Mouse (Mus musculus): ENCODE results near the gene Trim2. TPM values are rescaled to one million over a fixed set of nuclear protein-coding genes. Genes with fewer than 3 reads are reported as not detected.
A peak's percentile ranks its signal among the peaks of the same experiment; 100 is the strongest.

The Trim2 gene
- polyA plus RNA-seq, 1 experiment from 2014 or later, result 24.9 TPM

DNA sequence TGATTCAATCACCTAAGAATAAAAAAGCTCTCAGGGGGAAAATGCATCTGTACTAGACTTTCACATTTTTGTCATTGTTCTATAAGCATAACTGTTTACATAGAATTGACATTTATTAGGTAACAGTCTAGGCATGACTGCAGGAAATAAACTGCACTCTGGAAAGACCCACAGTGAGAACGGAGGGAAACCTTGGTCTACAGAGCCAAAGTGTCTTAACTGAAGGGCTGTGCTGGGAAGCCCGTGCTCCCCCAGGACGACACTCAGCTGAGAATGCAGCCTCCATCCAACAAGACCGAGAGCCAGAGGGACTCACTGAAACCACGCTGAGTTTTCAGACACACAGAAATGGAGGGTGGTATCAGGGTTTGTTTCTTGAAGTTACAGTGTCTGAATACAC, 175.9 kb downstream of the Trim2 start:
- no peak overlapping the region for H3K4me3 ChIP-seq (ENCODE audit: low read depth, low read length)
- H3K27me3 ChIP-seq (replicated peaks; ENCODE audit: control insufficient read depth, insufficient read depth, low read length), result no peaks in the 10 kb centered on the region
- 57% methylated on average over 5 of the region's 5 CpGs for WGBS
- H3K4me2 ChIP-seq (ENCODE audit: low read depth, low read length), result no peak overlapping the region
- H3K27ac ChIP-seq (replicated peaks; ENCODE audit: low read depth, low read length), result no peak overlapping the region
- no peak overlapping the region for H3K9ac ChIP-seq (ENCODE audit: low read depth, low read length)
- ATAC-seq (ENCODE audit: low read depth) (no peak), DNase-seq (ENCODE audit: low spot score) (no peak)
- peaks cover 12% of the 10 kb centered on the region for H3K4me1 ChIP-seq (ENCODE audit: control insufficient read depth, insufficient read depth, low read length)
- H3K36me3 ChIP-seq (ENCODE audit: control insufficient read depth, insufficient read depth, low read length), result no peaks in the 10 kb centered on the region
- H3K9me3 ChIP-seq (ENCODE audit: control insufficient read depth, low read length), result no peaks in the 10 kb centered on the region

DNA sequence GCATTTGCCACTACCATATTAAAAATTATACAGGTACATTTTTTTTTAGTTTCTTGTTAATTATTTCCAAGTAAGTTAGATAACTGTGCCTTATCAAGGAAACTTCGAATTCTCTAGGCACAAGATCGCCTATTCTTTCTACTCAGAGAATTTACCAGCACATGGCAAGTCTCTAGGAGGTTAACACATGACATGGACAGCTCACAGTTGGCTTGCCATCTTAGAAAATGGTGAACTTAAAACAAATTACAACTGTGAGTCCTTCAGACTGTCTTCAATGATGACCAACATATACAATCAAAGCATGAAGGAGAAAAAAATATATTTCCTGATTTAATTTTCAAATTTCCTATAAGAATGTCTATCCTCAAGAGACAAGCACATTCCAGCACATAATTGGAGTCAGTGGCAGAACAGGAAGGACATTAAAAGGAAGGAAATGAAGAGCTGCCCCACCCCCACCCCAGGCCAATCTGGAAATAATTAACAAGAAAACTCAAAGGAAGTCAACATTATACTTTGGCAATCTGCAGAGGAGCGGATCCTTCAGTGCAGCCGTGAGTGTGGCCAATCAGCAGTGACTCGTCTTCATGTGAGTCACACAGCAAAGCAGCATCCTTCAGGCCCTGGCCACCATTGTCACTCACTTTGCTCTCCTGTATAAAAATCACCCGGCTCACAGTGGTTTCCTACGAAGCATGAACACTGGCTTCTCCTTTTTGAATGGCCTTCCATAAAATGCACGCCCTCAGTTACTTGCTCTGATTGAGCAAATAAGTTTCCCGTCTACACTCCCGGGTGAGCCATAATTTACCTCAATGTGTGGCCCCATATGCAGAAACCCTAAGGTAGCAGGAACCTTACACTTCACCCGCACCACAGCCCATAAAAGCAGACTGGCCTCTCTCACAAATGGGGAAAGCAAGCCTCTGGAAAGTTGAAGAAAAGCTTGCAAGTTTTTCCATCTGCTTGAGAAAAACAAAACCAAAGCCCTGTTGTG, 177.5 kb downstream of the Trim2 start:
- 32% methylated on average over 11 of the region's 11 CpGs for WGBS
- Histone ChIP-seq H3K9ac (ENCODE audit: low read depth, low read length) (no peak overlapping the region), H3K27me3 (replicated peaks; ENCODE audit: control insufficient read depth, insufficient read depth, low read length) (no peaks in the 10 kb centered on the region), H3K27ac (replicated peaks; ENCODE audit: low read depth, low read length) (peak overlapping the region; percentile 35), H3K36me3 (ENCODE audit: control insufficient read depth, insufficient read depth, low read length) (no peaks in the 10 kb centered on the region), H3K4me2 (ENCODE audit: low read depth, low read length) (no peak overlapping the region), H3K4me1 (ENCODE audit: control insufficient read depth, insufficient read depth, low read length) (peaks cover 19% of the 10 kb centered on the region), H3K9me3 (ENCODE audit: control insufficient read depth, low read length) (no peaks in the 10 kb centered on the region), H3K4me3 (ENCODE audit: low read depth, low read length) (no peak overlapping the region)
- no peak for ATAC-seq (ENCODE audit: low read depth)
- peak; percentile 65 for DNase-seq (ENCODE audit: low spot score)

GRCm38 (mm10) chr3:84127431-84127830, 179.2 kb downstream of the Trim2 start:
- Histone ChIP-seq H3K27me3 (replicated peaks; ENCODE audit: control insufficient read depth, insufficient read depth, low read length) (no peaks in the 10 kb centered on the region), H3K9ac (ENCODE audit: low read depth, low read length) (no peak overlapping the region), H3K4me2 (ENCODE audit: low read depth, low read length) (no peak overlapping the region), H3K4me1 (ENCODE audit: control insufficient read depth, insufficient read depth, low read length) (peaks cover 19% of the 10 kb centered on the region), H3K36me3 (ENCODE audit: control insufficient read depth, insufficient read depth, low read length) (no peaks in the 10 kb centered on the region), H3K27ac (replicated peaks; ENCODE audit: low read depth, low read length) (no peak overlapping the region), H3K4me3 (ENCODE audit: low read depth, low read length) (no peak overlapping the region), H3K9me3 (ENCODE audit: control insufficient read depth, low read length) (no peaks in the 10 kb centered on the region)
- DNase-seq (ENCODE audit: low spot score) (no peak), ATAC-seq (ENCODE audit: low read depth) (no peak)
- WGBS, result 64% methylated on average over 2 of the region's 2 CpGs

DNA sequence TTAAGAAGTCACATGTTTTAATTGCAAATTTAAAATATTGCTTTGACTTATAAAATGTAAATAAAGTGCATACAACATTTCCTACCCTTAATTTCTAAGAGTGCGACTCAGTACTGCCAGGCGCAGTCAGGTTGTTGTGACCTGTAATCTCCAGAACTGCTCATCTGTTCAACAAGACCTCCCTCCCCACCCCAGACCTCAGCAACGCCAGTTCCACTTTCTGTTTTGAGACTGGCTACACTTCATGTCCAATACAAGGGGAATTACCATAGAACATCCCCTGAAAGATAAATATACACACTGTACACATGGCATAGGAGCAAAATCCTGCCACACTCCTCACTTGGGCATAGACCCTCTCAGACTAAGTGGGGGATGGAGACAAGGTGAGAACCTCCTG, 180.0 kb downstream of the Trim2 start:
- Histone ChIP-seq H3K9ac (ENCODE audit: low read depth, low read length) (no peak overlapping the region), H3K27me3 (replicated peaks; ENCODE audit: control insufficient read depth, insufficient read depth, low read length) (no peaks in the 10 kb centered on the region), H3K27ac (replicated peaks; ENCODE audit: low read depth, low read length) (no peak overlapping the region), H3K36me3 (ENCODE audit: control insufficient read depth, insufficient read depth, low read length) (no peaks in the 10 kb centered on the region), H3K9me3 (ENCODE audit: control insufficient read depth, low read length) (no peaks in the 10 kb centered on the region), H3K4me3 (ENCODE audit: low read depth, low read length) (no peak overlapping the region), H3K4me2 (ENCODE audit: low read depth, low read length) (no peak overlapping the region), H3K4me1 (ENCODE audit: control insufficient read depth, insufficient read depth, low read length) (peaks cover 19% of the 10 kb centered on the region)
- 83% methylated on average over 3 of the region's 3 CpGs for WGBS
- ATAC-seq (ENCODE audit: low read depth) (no peak), DNase-seq (ENCODE audit: low spot score) (no peak)

DNA sequence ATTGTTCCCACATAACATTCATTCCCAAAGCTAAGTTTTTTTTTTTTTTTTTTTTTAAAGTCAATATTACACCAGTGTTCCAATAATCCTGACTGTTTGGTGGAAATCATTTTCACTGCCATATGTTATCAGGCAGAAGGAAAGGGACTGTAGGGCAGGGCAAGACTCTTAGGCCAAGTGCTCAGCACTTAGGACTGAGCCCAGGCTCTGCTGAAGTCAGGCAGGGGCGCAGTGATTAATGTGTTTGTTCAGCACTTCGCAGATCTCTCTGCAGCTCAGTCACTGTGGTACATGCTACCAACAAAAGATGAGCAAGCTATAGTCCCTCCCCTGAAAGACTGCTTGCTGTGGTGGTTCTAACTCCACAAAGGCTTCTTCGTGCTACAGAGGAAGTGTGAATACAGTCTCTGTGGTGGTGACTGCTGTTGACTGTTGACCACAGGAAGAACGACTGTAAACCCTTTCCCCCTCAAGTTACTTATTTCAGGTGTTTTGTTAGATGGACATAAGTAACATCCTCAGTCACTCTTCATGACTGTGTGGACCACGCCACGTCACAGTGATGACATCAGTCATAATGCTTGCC, 180.9 kb downstream of the Trim2 start:
- Histone ChIP-seq H3K9me3 (ENCODE audit: control insufficient read depth, low read length) (no peaks in the 10 kb centered on the region), H3K4me2 (ENCODE audit: low read depth, low read length) (no peak overlapping the region), H3K9ac (ENCODE audit: low read depth, low read length) (no peak overlapping the region), H3K27me3 (replicated peaks; ENCODE audit: control insufficient read depth, insufficient read depth, low read length) (no peaks in the 10 kb centered on the region), H3K27ac (replicated peaks; ENCODE audit: low read depth, low read length) (no peak overlapping the region), H3K4me3 (ENCODE audit: low read depth, low read length) (no peak overlapping the region), H3K36me3 (ENCODE audit: control insufficient read depth, insufficient read depth, low read length) (no peaks in the 10 kb centered on the region), H3K4me1 (ENCODE audit: control insufficient read depth, insufficient read depth, low read length) (peaks cover 19% of the 10 kb centered on the region)
- no peak for ATAC-seq (ENCODE audit: low read depth)
- 61% methylated on average over 6 of the region's 6 CpGs for WGBS
- DNase-seq (ENCODE audit: low spot score), result no peak

- H3K27me3 ChIP-seq (replicated peaks; ENCODE audit: control insufficient read depth, insufficient read depth, low read length), result no peaks in the 10 kb centered on the region
- peaks cover 7% of the 10 kb centered on the region; the same call in 1 of the 2 replicates for H3K4me1 ChIP-seq (ENCODE audit: control insufficient read depth, insufficient read depth, low read length)
- no peaks in the 10 kb centered on the region for H3K9me3 ChIP-seq (ENCODE audit: control insufficient read depth, low read length)
- DNase-seq (ENCODE audit: low spot score) (no peak), ATAC-seq (ENCODE audit: low read depth) (no peak)
- H3K4me2 ChIP-seq (ENCODE audit: low read depth, low read length), result no peak overlapping the region
- no peak overlapping the region for H3K27ac ChIP-seq (replicated peaks; ENCODE audit: low read depth, low read length)
- no peaks in the 10 kb centered on the region for H3K36me3 ChIP-seq (ENCODE audit: control insufficient read depth, insufficient read depth, low read length)
- no peak overlapping the region for H3K4me3 ChIP-seq (ENCODE audit: low read depth, low read length)
- no peak overlapping the region for H3K9ac ChIP-seq (ENCODE audit: low read depth, low read length)
- WGBS, result 55% methylated on average over 3 of the region's 3 CpGs
Observed at GRCm38 (mm10) chr3:84123461-84123860, 183.2 kb downstream of the Trim2 start.

DNA sequence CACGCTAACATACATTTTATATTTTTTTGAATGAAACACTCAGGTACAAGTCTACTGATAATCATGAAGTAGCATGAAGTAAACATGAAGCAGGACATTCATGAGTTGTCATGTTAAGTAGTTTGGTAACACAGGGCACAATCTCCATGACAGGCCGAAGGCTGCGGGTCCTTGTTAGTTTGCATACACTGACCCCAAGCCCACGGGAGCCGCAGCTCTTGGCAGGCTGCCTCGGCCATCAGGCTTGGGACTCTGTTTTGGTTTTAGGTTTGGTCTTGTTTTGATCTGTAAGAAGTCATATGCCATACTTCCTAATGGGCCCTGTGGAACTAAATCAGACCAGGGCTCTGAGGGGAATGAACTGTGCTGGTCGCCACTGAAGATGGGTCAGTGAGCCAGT, 188.0 kb downstream of the Trim2 start:
- H3K4me1 ChIP-seq (ENCODE audit: control insufficient read depth, insufficient read depth, low read length), result no peaks in the 10 kb centered on the region; the same call in 1 of the 2 replicates
- no peaks in the 10 kb centered on the region for H3K36me3 ChIP-seq (ENCODE audit: control insufficient read depth, insufficient read depth, low read length)
- no peak overlapping the region for H3K27ac ChIP-seq (replicated peaks; ENCODE audit: low read depth, low read length)
- no peak for DNase-seq (ENCODE audit: low spot score)
- no peaks in the 10 kb centered on the region for H3K9me3 ChIP-seq (ENCODE audit: control insufficient read depth, low read length)
- no peak for ATAC-seq (ENCODE audit: low read depth)
- 68% methylated on average over 7 of the region's 7 CpGs for WGBS
- no peak overlapping the region for H3K9ac ChIP-seq (ENCODE audit: low read depth, low read length)
- H3K4me2 ChIP-seq (ENCODE audit: low read depth, low read length), result no peak overlapping the region
- no peak overlapping the region for H3K4me3 ChIP-seq (ENCODE audit: low read depth, low read length)
- H3K27me3 ChIP-seq (replicated peaks; ENCODE audit: control insufficient read depth, insufficient read depth, low read length), result no peaks in the 10 kb centered on the region

- no peak overlapping the region for H3K4me2 ChIP-seq (ENCODE audit: low read depth, low read length)
- H3K9ac ChIP-seq (ENCODE audit: low read depth, low read length), result no peak overlapping the region
- no peak for DNase-seq (ENCODE audit: low spot score)
- H3K27me3 ChIP-seq (replicated peaks; ENCODE audit: control insufficient read depth, insufficient read depth, low read length), result no peaks in the 10 kb centered on the region
- H3K9me3 ChIP-seq (ENCODE audit: control insufficient read depth, low read length), result no peaks in the 10 kb centered on the region
- H3K27ac ChIP-seq (replicated peaks; ENCODE audit: low read depth, low read length), result no peak overlapping the region
- H3K4me1 ChIP-seq (ENCODE audit: control insufficient read depth, insufficient read depth, low read length), result no peaks in the 10 kb centered on the region; the same call in 1 of the 2 replicates
- 59% methylated on average over 7 of the region's 7 CpGs for WGBS
- H3K36me3 ChIP-seq (ENCODE audit: control insufficient read depth, insufficient read depth, low read length), result no peaks in the 10 kb centered on the region
- ATAC-seq (ENCODE audit: low read depth), result no peak
- H3K4me3 ChIP-seq (ENCODE audit: low read depth, low read length), result no peak overlapping the region
Observed at GRCm38 (mm10) chr3:84118178-84118577, 188.5 kb downstream of the Trim2 start.

Data from embryonic facial prominence, embryonic 14.5 days (tissue).